Mouse (Mus musculus) cerebellum, adult 11-12 months (tissue): Measurements from ENCODE around the gene Wdr74.
"Not testable (repeated sequence)": the region's sequence is repeated elsewhere in the genome, so short reads cannot be mapped to it uniquely, and the experiment has no call there.

Experiments
- DNase-seq: peaks from one replicate; pipeline ENCODE4 v3.0.0; 2022

Gene Wdr74

GRCm38 (mm10) chr19:8716767-8717475 lies 18.7 kb upstream of the Wdr74 start:
- no peak for DNase-seq

DNA sequence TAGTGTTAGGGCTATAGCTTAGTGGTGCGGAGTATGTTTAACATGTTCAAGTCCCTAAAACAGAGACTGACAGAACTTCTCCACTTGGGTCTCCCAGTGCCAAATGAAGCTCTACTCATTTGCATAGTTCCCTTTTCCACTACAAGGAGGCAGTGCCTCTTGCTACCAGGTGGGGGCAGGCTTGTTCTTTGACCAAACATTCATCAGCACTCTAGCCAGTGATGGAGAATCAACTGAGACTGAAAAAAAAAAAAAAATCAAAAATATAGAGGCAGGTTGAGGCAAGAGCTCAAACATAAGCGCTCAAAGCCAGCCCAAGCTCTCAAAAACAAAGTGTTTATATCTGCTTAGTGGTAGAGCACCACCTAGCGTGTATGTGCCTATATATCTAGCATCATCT lies 17.3 kb upstream of the Wdr74 start:
- no peak for DNase-seq

DNA sequence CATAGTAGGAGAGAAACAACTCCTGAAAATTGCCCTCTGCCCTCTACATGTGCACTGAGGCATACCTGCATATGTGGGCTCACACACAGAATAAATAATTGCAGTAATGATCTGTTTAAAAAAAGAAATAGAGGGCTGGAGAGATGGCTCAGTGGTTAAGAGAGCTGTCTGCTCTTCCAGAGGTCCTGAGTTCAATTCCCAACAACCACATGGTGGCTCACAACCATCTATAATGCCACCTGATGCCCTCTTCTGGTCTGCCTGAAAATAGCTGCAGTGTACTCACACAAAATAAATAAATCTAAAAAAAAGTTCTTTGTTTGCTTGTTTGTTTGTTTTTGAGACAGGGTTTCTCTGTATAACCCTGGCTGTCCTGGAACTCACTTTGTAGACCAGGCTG lies 16.6 kb upstream of the Wdr74 start:
- not testable (repeated sequence) for DNase-seq

- no peak for DNase-seq
Measured at GRCm38 (mm10) chr19:8721378-8721777, 14.2 kb upstream of the Wdr74 start.

DNA sequence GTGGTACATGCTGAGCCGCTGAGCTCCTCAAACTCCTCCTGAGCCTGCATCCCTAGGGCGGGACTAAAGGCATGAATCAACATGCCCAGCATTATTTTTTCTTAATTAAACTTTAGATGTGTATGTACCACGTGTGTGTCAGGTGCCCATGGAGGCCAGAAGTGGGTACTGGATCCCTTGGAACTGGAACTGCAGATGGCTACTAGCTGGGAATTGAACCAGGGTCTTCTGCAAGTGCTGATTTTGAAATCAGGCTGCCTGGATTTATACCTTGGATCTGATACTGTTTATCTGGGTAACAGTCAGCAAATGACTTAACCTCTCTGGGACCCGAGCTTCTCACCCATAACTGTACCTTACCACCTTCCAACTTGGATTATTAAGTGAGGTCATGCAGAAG lies 13.6 kb upstream of the Wdr74 start:
- peak; percentile 51 for DNase-seq

- DNase-seq = no peak
Measured at GRCm38 (mm10) chr19:8722559-8722906, 13.1 kb upstream of the Wdr74 start.

GRCm38 (mm10) chr19:8722907-8723573 lies 12.6 kb upstream of the Wdr74 start, which contains the start of gene Slc3a2:
Slc3a2 (minus strand) TSS chr19:8723369.
- DNase-seq = peak; percentile 99

- peak; percentile 52 for DNase-seq
Measured at GRCm38 (mm10) chr19:8723574-8724346, 11.9 kb upstream of the Wdr74 start.

- DNase-seq = no peak
Measured at GRCm38 (mm10) chr19:8724392-8724791, 11.2 kb upstream of the Wdr74 start.

GRCm38 (mm10) chr19:8725081-8725613 lies 10.5 kb upstream of the Wdr74 start:
- DNase-seq = no peak

DNA sequence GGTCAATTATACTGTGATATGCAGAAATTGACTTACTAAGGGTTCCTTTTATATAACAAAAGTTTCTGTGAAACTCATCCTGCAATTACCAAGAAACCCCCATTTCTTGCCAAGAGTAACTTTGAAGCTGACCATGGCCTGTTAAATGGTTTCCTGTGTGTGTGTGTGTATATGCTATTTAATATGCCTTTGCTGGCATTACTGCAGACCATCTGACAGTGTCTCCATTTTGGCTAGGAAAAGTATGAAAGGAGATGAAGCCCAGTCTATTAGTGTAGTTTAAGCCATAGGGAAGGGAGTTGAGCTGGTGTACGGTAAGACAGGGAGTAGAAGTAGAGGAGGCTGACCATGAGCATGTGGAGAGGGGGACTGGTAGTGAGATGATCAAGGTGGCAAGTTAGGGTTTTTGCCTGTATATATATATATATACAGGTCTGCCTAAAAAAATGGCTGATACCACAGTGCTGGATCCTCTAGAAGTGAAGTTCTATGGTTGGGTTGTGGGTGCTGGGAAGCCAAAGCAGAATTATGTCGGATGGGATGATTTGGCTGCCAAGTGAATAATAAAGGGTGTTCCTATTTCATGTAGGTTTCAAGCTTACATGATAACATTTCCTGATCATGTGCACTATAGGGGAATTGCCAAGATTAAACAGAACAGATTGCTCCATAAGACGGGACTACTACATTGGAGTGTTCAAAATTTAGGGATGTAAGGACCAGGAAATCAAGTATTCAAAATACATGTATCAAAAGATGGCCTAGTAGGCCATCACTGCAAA lies 8.8 kb upstream of the Wdr74 start:
- DNase-seq = no peak

GRCm38 (mm10) chr19:8727495-8728114 lies 8.0 kb upstream of the Wdr74 start:
- no peak for DNase-seq

DNA sequence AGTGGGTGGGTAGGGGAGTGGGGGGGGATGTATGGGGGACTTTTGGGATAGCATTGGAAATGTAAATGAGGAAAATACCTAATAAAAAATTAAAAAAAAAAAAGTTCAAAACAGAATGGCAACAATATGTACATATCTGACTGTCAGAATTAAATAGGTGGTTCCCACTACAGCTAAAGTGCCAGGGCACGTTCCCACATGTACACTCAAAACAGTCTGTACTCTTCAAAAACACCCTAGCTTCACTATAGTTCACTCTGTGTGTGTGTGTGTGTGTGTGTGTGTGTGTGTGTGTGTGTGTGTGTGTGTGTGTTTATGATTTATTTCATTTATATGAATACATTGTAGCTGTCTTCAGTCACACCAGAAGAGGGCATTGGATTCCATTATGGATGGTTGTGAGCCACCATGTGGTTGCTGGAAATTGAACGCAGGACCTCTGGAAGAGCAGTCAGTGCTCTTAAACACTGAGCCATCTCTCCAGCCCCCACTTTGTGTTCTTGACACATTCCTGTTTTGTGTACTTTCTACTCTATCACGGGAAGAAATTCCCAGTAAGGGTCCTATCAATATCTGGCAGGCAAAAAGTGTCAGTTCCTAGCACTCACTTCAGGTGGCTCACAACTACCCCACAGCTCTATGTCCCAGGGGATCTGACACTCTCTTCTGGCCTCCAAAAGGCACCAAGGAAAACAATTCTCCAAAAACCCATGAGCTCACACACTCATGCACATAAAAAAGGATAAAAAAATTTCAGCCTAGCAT lies 7.1 kb upstream of the Wdr74 start:
- DNase-seq = not testable (repeated sequence)

GRCm38 (mm10) chr19:8734334-8734733 lies 1.3 kb upstream of the Wdr74 start:
- no peak for DNase-seq

DNA sequence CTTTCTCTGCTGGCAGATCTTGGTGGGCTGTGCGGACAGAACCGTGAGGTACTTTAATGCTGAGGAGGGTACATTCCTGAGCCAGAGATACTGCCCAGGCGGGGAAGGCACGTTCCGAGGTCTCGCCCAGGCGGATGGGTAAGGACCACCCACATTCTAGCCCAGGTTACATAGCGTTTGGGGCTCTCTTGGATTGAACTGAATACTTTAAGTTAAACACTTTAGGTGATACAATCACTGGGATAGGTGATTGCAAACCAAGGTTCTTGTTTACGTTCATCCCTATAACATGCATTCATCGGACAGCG lies 487 bp downstream of the Wdr74 start:
- no peak for DNase-seq

DNA sequence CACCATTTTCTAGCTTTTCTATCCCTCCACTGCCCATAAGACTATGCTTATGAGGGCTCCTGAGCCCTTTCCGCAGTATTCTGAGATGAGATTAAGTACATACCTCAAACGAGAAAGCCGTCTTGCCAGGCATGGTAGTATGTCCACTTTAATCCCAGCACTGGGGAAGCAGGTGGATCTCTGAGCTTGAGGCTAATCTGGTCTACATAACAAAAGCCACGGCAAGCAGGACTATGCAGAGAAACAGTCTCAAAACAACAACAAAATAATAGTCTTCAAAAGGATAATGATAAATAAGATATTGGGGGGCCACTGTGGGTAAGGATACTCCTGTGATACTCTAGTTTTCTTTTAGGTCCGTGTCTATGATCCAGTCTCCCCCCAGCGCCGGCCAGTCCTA lies 3.3 kb downstream of the Wdr74 start:
- no peak for DNase-seq

- DNase-seq = no peak
Measured at GRCm38 (mm10) chr19:8739646-8740045, 4.0 kb downstream of the Wdr74 start.

DNA sequence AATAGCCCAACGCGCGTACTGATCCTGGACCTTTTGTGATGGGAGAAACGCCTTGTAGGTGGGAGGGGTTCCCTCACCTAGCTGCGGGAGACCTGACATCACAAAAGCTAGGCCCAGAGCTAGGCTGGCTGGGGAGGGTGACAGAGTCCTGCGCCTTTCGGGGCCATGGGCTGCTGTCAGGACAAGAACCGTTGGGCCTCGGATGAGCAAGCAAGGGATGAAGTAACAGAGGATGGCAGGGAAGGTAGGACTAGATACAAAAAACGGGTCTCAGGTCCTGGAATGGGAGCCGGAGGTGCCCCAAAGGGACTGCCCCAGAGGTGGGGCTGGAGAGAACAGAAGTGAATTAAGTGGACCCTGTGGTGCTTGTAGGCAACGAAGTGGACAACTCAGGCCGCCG lies 5.0 kb downstream of the Wdr74 start, which contains the start of gene 1700092M07Rik:
1700092M07Rik (plus strand) TSS at position 116 of the 400 bp plus-strand sequence.
- peak; percentile 68 for DNase-seq

DNA sequence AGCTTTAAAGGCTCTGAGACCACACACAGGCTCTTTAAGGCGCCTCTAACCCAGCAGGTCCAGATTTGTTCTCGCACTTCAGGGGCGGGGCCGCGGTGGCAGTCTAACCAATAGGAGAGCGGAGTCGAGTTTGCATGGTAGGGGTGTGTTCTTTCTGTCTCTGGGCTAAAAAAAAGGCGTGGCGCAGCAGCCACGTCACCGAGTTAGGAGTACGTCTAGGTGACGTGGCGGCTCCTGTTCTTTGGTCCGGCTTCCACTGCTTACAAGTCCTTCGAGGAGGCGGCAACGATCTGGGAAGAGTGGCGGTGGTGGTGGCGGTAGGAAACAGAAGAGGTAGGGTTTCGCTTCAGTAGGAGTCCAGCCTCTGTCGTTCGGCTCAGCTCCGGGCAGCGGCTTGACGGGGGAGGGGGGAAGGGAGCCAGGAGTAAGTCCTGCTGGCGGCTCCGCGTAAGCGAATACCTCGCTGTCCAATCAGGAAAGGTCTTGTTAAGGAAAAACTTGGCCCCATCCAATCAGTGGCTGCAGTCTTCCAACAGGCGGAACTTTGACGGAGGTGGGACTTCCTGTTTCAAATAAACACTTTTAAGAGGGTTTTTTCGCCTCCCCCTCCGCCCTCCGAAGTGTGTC lies 5.7 kb downstream of the Wdr74 start, which contains the start of gene Stx5a:
Stx5a (plus strand) TSS at position 171 of the 627 bp plus-strand sequence.
- DNase-seq = peak; percentile 97

- peak; percentile 56 for DNase-seq
Measured at GRCm38 (mm10) chr19:8742176-8742575, 6.5 kb downstream of the Wdr74 start.

DNA sequence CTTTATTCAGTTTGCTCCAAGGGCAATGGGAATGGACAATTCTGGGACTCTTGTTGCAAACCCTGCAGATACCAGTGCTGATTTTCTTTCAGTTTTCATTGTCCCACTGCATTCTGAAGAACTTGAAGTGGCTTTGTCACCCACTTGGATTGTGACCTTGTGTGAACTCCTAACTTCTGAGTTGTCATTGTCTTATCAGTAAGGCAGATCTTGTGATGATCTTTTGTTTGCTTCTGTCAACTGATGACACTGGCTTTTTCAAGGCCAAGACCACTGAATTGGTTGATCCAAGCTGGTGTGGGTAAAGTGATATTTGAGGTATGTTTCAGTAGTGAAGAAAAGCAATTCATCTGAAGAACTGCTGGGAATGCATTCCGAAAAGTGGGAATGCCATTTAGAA lies 9.8 kb downstream of the Wdr74 start:
- DNase-seq = no peak
